Mouse (Mus musculus) adrenal gland, postnatal 25 days (tissue): ENCODE results near the gene Hc. TPM values are rescaled to one million over a fixed set of nuclear protein-coding genes. Genes with fewer than 3 reads are reported as not detected.

Experiments
- DNase-seq: peaks from one replicate; pipeline ENCODE4 v3.0.0; 2021; ENCODE audit warnings: mixed read lengths
- long read RNA-seq: library from polyadenylated mRNA; stranded (forward); transcript quantifications from one replicate; pipeline ENCODE4 v2.0.0, GENCODE M21; 2021
- total RNA-seq: library from RNA; stranded (reverse); gene quantifications from 2 replicates; pipeline ENCODE4 v1.2.3, GENCODE M21; 2021

The Hc gene
- total RNA-seq = 3.1 TPM in 1 of 2 replicates, not detected in the other
- long read RNA-seq, partial matches to known transcripts = 20 of 31 reads
- long read RNA-seq, other reads (novel, unspliced or antisense) = 11 of 31 reads

DNA sequence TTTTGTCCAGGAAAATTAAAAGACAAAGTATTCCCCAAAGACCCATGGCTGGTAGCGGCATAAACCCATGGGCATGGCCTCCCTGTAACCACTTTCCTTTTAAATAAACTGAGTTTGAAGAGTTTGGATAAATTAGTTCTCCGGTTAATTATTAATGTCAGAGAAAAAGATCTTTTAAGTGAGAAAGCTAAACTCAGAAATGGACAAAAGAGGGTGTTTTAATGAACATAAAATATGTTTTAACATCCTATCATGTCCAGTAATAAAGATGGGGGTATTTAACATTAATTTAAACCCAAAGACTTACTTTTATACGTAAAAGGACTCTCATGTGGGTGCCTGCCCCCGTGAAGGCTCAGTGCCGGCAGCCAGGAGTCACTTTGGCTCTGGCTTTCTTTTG is at the start of gene Hc:
Hc (minus strand) TSS at position 101 of the 400 bp plus-strand sequence.
- DNase-seq = no peak

- no peak for DNase-seq
These were observed 49.3 kb upstream of the Hc start for GRCm38 (mm10) chr2:35110521-35110920.

DNA sequence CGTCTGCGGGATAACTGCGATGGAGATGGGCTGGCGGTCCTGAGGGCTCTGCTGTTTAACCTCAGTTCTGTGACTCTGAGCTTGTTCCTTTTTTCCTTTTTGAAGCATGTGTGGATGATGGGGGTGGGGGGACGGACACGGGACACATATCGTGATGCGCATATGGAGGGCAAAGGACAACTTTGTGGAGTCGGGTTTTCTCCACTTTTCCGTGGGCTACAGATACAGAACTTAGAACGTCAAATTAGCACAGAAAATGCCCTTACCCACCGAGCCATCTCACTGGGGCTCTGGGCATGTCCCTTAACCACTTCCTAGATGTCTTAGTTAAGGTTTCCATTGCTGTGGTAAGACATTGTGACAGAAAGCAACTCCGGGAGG is 48.7 kb upstream of the Hc start:
- no peak for DNase-seq

- DNase-seq = peak; percentile 96
These were observed 48.1 kb upstream of the Hc start, which contains the start of gene Cntrl for GRCm38 (mm10) chr2:35109141-35109923. Gene Cntrl, plus strand, starts transcription at chr2:35109492.

GRCm38 (mm10) chr2:35108712-35109111 is 47.5 kb upstream of the Hc start:
- peak; percentile 4 for DNase-seq

GRCm38 (mm10) chr2:35107984-35108635 is 46.9 kb upstream of the Hc start:
- no peak for DNase-seq

DNA sequence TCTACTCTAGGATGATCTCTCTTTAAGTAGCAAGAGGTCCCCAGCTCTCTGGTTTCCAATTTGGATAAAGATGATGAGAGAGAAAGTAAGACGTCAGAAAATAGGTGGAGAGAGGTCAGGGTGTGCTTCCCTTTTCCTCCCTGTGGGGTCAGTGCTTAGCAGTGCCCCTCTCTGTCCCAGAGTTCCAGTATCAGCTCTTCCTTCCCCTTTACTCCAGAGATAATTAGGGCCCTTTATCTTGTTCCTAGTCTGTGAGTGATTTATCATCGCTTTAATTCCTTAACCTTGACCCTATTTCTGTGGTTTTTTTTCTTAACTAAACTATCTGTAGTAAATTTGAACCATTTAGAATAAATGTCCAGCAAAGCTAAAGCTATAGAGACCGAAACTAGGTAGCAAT is 43.6 kb upstream of the Hc start:
- no peak for DNase-seq

GRCm38 (mm10) chr2:35103558-35103957 is 42.3 kb upstream of the Hc start:
- DNase-seq = no peak

- DNase-seq = no peak
These were observed 41.5 kb upstream of the Hc start for GRCm38 (mm10) chr2:35102777-35103176.

DNA sequence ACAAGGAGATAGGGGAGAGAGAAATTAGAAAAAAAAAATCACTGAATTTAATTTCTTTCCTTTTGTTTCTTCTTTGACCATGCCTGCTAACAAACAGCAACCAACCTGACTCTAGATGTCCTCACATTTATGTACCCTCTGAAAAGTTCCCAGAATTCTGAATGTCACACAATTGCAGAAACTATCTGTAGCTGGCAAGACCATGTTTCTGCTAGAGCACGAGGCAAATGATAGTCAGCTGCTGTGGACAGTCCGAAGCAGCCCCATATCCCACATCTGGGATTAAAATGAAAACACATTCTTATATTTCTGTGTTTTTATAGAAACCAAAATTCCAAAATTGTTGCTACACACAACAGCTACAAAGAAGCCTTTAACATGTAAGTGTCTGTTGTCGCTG is 40.2 kb upstream of the Hc start, which contains the start of gene AI182371:
AI182371 (minus strand) TSS at position 101 of the 400 bp plus-strand sequence.
- DNase-seq = no peak

- no peak for DNase-seq
These were observed 39.3 kb upstream of the Hc start for GRCm38 (mm10) chr2:35100529-35100928.

- DNase-seq = no peak
These were observed 26.2 kb upstream of the Hc start for GRCm38 (mm10) chr2:35087418-35087817.

GRCm38 (mm10) chr2:35079166-35079565 is 17.9 kb upstream of the Hc start:
- no peak for DNase-seq

- DNase-seq = no peak
These were observed 13.1 kb upstream of the Hc start for GRCm38 (mm10) chr2:35074328-35074727.

DNA sequence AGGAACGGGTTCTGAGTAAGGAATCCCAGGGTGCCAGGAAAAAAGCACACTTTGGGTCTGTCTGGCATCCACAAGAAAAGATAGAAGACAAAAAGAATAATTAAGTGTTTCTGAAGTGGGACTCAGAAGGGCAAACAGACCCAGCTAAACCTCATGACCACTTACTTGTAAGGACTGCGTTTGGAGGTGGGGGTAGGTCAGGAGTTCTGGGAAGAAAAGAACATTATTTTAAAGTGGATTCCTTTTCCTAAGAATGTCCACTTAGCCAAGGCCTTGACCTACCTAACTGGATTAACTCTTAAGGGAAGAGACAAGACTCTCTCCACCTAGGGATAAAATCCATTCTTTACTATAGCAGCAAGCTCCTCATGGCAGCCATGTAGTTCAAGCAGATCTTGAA is 11.3 kb upstream of the Hc start:
- DNase-seq = no peak

- no peak for DNase-seq
These were observed 9.0 kb upstream of the Hc start for GRCm38 (mm10) chr2:35070275-35070674.

DNA sequence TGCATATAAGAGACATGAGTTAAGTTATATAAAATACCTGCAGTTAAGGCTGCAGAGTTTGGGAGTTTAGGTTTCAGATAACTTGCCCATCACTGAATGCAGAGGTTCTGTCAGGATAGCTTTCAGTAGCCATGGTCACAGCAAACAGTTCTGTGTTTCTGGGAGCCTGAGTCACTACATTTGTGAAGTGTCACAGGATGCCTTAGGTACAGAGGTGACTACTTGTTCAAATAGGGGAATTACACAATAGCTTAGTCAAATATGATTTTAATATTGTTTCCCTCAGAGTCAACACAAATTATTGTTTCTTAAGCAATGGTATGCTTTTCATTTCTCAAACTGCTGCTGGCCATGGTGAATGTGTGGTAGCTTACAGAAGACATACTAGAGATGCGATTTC is 7.9 kb upstream of the Hc start:
- DNase-seq = no peak

GRCm38 (mm10) chr2:35067117-35067516 is 5.9 kb upstream of the Hc start:
- DNase-seq = no peak

DNA sequence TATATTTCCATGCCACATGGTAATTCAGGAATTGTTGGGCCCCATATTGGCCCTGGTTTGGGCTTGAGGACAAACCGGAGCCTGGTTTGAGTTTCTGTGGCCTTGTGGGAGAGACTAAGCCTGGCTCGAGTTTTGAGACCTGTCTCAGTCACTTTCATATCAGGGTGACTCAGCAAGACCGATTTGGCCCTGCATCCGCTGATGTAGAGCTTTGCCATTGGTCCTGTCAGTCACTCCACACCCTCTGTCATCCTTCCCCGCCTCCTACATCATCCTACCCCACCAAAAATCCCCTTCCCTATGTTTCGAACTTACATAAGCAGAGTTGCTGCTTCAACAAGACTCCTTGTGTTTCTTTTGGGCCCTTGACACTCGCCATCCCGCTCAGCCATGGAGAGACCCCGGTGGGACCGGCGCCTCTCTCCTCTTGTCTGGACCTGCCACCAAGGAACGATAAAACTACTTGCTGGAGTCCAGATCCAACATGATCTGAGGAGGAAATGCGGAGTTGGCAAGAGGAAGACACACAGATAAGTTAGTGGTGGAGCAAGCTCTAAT is 5.4 kb upstream of the Hc start:
- DNase-seq = no peak

DNA sequence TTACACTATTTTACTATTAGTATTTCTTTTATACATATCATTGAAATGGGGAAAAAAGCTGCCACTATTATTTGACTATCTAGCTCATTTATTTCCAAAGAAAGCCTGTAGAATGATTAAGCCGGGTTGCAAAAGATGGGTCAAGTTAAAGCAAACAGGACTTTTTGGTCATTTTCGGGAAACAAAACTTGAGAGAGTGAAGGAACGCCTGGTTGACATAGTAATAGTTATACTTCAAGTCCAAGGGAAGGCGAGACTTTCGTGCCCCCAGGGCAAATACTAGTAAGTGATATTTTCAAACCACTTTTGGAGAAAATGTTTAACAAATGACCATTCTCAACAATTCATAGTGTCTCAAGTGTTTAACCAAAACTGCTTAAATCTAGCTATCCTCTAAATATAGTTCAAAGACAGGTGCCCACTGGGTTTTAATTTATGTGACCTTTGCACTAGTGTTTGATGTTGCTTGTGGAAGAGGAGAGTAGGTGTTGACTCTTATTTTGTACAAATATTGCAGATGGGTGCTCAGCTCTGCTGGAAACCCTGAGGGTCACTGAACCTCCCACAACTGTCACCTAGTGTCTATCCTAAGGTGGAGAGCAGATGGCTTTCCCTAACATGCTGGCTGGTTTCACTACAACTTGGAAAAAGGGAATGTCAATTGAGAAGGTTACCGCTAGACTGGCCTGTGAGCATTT is 2.2 kb upstream of the Hc start:
- no peak for DNase-seq

DNA sequence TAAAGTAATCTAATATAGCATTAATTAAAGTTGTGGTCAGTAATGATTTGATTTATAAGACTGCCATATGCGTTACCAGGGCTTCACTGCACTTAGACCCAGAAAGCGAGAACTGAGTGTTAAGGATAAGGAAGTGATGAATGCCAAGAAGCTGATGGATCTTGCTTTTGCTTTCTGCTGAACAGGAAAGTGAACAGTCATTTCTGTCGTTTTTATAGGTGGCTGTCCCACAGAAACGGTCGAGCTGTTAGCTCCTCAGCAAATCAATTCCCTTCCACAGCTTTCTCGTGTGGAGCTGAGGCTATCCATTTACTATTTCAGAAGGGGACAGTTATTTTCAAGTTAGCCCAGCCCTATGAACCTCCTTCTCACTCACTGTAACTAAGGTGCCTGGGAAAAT is 341 bp downstream of the Hc start:
- DNase-seq = no peak

DNA sequence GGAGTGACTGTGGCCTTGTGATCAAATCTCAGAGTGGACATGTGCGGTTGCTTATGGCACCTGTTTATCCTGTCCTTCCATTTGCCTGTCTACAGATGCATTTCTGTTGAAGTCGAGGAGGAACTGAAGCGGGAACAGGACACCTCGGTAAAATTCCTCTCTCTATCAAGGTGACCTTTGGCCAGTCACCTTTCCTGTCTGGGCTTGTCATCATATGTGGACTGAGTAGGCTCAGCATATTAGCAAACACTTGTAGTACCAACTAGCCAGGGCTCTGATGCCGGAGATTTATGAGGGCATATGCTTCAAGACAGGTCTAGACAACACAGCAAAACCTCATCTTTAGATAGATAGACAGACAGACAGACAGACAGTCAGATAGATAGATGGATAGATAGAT is 982 bp downstream of the Hc start:
- no peak for DNase-seq

- DNase-seq = no peak
These were observed 2.9 kb downstream of the Hc start for GRCm38 (mm10) chr2:35058325-35058724.
